7 mouse cellular contexts compared by ENCODE assay signal in the genomic region with DNA sequence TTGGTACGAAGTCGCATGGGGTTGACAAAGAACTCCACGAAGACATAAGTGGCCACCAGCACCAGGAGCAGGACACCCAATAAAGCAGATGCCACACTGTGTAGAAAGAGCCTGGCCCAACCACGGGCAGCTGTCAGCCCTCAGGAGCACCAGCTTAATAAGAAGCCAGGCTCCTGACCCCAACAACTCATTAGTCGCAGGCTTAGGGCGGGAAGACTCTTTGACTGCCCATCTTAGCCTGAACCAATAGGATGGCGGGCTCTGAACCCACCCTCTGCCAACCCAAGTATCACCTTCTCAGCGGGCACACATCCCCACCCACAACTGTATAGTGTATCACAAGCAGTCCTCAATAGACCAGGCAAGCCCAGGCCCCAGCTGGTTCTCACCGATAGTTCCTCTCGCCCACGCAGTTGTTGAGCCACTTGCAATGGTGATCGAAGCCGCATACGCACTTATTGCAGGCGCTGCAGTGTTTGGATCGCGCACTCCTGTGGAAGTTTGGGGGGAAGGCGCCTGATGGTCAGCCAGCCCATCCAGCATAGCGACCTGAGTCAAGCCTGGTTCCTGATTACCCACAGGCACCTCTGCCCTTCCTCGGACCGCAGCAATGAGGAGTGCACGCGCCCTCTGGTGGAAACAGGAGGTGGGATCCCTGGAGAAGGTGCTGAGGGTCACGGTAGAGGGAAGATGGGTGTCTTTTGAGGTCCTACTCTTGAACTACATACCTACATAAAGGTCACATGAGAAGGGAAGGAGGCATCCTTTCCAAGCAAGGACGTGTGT. TPM values are rescaled to one million over a fixed set of nuclear protein-coding genes. Genes with fewer than 3 reads are reported as not detected.
DNase-seq lines count a peak whose midpoint lies in the region; TF ChIP-seq lines count a peak whose summit lies in the region.

No protein-coding gene starts in this region.

- DNase-seq in ovary, postnatal 14 days (ENCODE audit: low spot score), result peak; percentile 56
- no peak for DNase-seq in ovary, adult 18-20 months (ENCODE audit: low spot score)
- peak; percentile 65 for DNase-seq in adrenal gland, postnatal 25 days
- DNase-seq in kidney, adult 9 months, result peak; percentile 64
- DNase-seq in lung, postnatal 25 days (ENCODE audit: low spot score), result peak; percentile 75
- DNase-seq in thymus, postnatal 36 days, result peak; percentile 43 to 52

- peaks cover 3% of the 10 kb centered on the region for H3K4me1 ChIP-seq in cortical plate, adult 2 months (ENCODE audit: control insufficient read depth, insufficient read depth, low read length)

- no peak overlapping the region for H3K27ac ChIP-seq in cortical plate, adult 2 months (ENCODE audit: insufficient read depth, low read length)

- no peak for TF ChIP-seq POLR2A in cortical plate, adult 2 months (IDR thresholded peaks at IDR 0.05; ENCODE audit: extremely low read depth, insufficient read depth, low read length)

- peak; percentile 55 for TF ChIP-seq CTCF in cortical plate, adult 2 months (IDR thresholded peaks at IDR 0.05; ENCODE audit: extremely low read depth, insufficient read depth, low read length)

- H3K4me3 ChIP-seq in cortical plate, adult 2 months (ENCODE audit: insufficient read depth, low read length), result no peak overlapping the region

RNA-seq across cellular contexts. Expression of gene Tppp3, which starts 5.5 kb away (rescaled TPM):
- 22.7 and 27.4 TPM in 2 replicates for total RNA-seq in adrenal gland, postnatal 25 days (2021)
- 77.9 and 93.2 TPM in 2 replicates for polyA plus RNA-seq in cortical plate, adult 2 months (2012; rRNA removed)

RNA-seq across cellular contexts. Expression of gene Zdhhc1, which starts 19.9 kb away (rescaled TPM):
- 17.7 and 20.6 TPM in 2 replicates for total RNA-seq in adrenal gland, postnatal 25 days (2021)
- polyA plus RNA-seq in cortical plate, adult 2 months (2012; rRNA removed), result 63.6 and 66.2 TPM in 2 replicates

RNA-seq across cellular contexts. Expression of gene Hsd11b2, which starts 41.7 kb away (rescaled TPM):
- total RNA-seq in adrenal gland, postnatal 25 days (2021), result 0.15 TPM in 1 of 2 replicates, not detected in the other
- not detected in 2 replicates for polyA plus RNA-seq in cortical plate, adult 2 months (2012; rRNA removed)
